In the genomic region with DNA sequence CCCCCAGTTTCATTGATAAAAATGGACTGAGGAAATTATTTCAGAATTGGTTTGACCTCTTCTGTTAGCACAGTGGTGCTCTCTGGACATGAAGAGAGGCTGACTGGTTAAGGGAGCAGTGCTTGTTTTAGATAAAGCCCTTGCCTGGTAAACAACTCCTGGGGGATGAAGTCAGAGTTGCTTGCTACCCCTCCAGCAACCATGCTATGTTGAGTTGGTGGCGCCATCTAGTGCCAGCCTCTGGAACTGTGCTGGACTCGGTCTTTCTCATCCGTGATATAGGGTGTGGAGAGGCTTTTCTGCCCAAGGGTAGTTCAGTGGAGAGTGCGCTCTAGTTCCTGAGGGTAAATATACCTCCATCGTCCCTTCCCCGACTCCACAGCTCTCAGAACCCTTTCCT, we compare ENCODE assay signal across 8 mouse cellular contexts. TPM values are rescaled to one million over a fixed set of nuclear protein-coding genes. Genes with fewer than 3 reads are reported as not detected.
DNase-seq lines count a peak whose midpoint lies in the region; ATAC-seq lines count a peak whose summit lies in the region.

No protein-coding gene starts in this region.

- H3K9me3 ChIP-seq in liver, embryonic 16.5 days (replicated peaks; ENCODE audit: control insufficient read depth, low read length) = no peaks in the 10 kb centered on the region

- no peaks in the 10 kb centered on the region for H3K27me3 ChIP-seq in liver, embryonic 16.5 days (ENCODE audit: control insufficient read depth, insufficient read depth, low read depth, low read length)

- no peak overlapping the region for H3K9ac ChIP-seq in liver, embryonic 16.5 days (ENCODE audit: low read depth, low read length)

- DNase-seq in A20 (ENCODE audit: low read depth, low spot score) (peak; percentile 93), NIH3T3 (ENCODE audit: low read depth) (peak; percentile 81)
- DNase-seq in cerebellum, adult 9-11 months = peak; percentile 65
- peak; percentile 84 for DNase-seq in gastrocnemius, postnatal 10 days
- DNase-seq in kidney, postnatal 10 days = peak; percentile 86
- peak; percentile 78 to 81 for DNase-seq in right cerebral cortex, adult 2 months (ENCODE audit: low spot score in 2 of 2)
- peak; percentile 65 to 78 for DNase-seq in urinary bladder, adult 18-20 months (ENCODE audit: low spot score in 2 of 2)

- no peak overlapping the region for H3K4me3 ChIP-seq in liver, embryonic 16.5 days (ENCODE audit: low read depth, low read length)

- no peak overlapping the region for H3K4me2 ChIP-seq in liver, embryonic 16.5 days (ENCODE audit: low read depth, low read length)

- peak; percentile 61 for ATAC-seq in liver, embryonic 16.5 days (ENCODE audit: low read depth)

- no peaks in the 10 kb centered on the region for H3K36me3 ChIP-seq in liver, embryonic 16.5 days (ENCODE audit: control insufficient read depth, insufficient read depth)

- peaks cover 35% of the 10 kb centered on the region for H3K4me1 ChIP-seq in liver, embryonic 16.5 days (ENCODE audit: control insufficient read depth, low read depth, low read length)

- no peak overlapping the region for H3K27ac ChIP-seq in liver, embryonic 16.5 days (ENCODE audit: low read length)

- WGBS in liver, embryonic 16.5 days (ENCODE audit: insufficient replicate concordance) = 6% methylated on average over 6 of the region's 6 CpGs

RNA-seq across cellular contexts. Expression of gene Bach2, which starts 9.6 kb away (rescaled TPM):
- 10 to 100 TPM in 1 of 2 experiments, 1 to 10 TPM in 1; 8.7 to 10.9 TPM for total RNA-seq in gastrocnemius, postnatal 10 days (2021)
- 1.4 and 1.5 TPM in 2 replicates for polyA plus RNA-seq in liver, embryonic 16.5 days (2015; fragmentation: Nextera tagmentation; extraction: Ambion mirVana)
